Mouse (Mus musculus) intestine, embryonic 15.5 days (tissue): ENCODE measurements around the gene Vcpkmt. TPM values are rescaled to one million over a fixed set of nuclear protein-coding genes. Genes with fewer than 3 reads are reported as not detected.
A peak's percentile ranks its signal among the peaks of the same experiment; 100 is the strongest.
"Not testable (repeated sequence)": the region's sequence is repeated elsewhere in the genome, so short reads cannot be mapped to it uniquely, and the experiment has no call there.

Experiments used
- ATAC-seq: fragments of 200-750 bp; cut with Nextera tagmentation; 2 replicates; pipeline ENCODE4 v1.8.0; 2017; ENCODE audit warnings: moderate TSS enrichment, moderate library complexity
- H3K27ac ChIP-seq: fragments of 300-500 bp; sonication (generic); 2 replicates; pipeline ENCODE4 v1.5.1; 2015; ENCODE audit warnings: mild to moderate bottlenecking, inconsistent platforms
- H3K27me3 ChIP-seq: fragments of 300-500 bp; sonication (generic); replicated peaks from 2 replicates; pipeline ENCODE4 v1.6.1; 2015; ENCODE audit warnings: inconsistent platforms
- H3K36me3 ChIP-seq: fragments of 300-500 bp; sonication (generic); 2 replicates; pipeline ENCODE4 v1.6.1; 2015; ENCODE audit warnings: inconsistent platforms
- H3K4me1 ChIP-seq: fragments of 300-500 bp; sonication (generic); replicated peaks from 2 replicates; pipeline ENCODE4 v1.6.1; 2015; ENCODE audit warnings: inconsistent platforms
- H3K4me2 ChIP-seq: fragments of 300-500 bp; sonication (generic); replicated peaks from 2 replicates; pipeline ENCODE4 v1.6.1; 2015; ENCODE audit warnings: mild to moderate bottlenecking, inconsistent platforms
- H3K4me3 ChIP-seq: fragments of 300-500 bp; sonication (generic); replicated peaks from 2 replicates; pipeline ENCODE4 v1.5.1; 2015; ENCODE audit warnings: inconsistent platforms
- H3K9ac ChIP-seq: fragments of 300-500 bp; sonication (generic); 2 replicates; pipeline ENCODE4 v1.6.1; 2015; ENCODE audit warnings: inconsistent platforms
- H3K9me3 ChIP-seq: fragments of 300-500 bp; sonication (generic); 2 replicates; pipeline ENCODE4 v1.6.1; 2016; ENCODE audit warnings: inconsistent platforms
- WGBS: fragments of 180-500 bp; shearing (Covaris S2); methylation state at CpG from one replicate; pipeline ENCODE4 v1.1.7; 2015; 5-methylcytosine and 5-hydroxymethylcytosine counted together
- polyA plus RNA-seq: library from polyadenylated mRNA; unstranded; fragments of >200 nt; fragmentation: Nextera tagmentation; extraction: Ambion mirVana; gene quantifications from 2 replicates; pipeline ENCODE4 v1.2.1, GENCODE M21; 2015

Vcpkmt gene
- polyA plus RNA-seq, 1 experiment from 2014 or later = 26.7 TPM

GRCm38 (mm10) chr12:69568266-69568665, 14.6 kb downstream of the Vcpkmt start:
- H3K9me3 ChIP-seq = no peaks in the 10 kb centered on the region
- H3K9ac ChIP-seq = no peak overlapping the region
- no peak for ATAC-seq
- WGBS = 74% methylated on average over 3 of the region's 3 CpGs
- H3K27me3 ChIP-seq = no peaks in the 10 kb centered on the region
- H3K4me2 ChIP-seq = no peak overlapping the region
- H3K36me3 ChIP-seq = no peaks in the 10 kb centered on the region
- no peak overlapping the region for H3K4me3 ChIP-seq
- H3K4me1 ChIP-seq = no peaks in the 10 kb centered on the region
- no peak overlapping the region for H3K27ac ChIP-seq

GRCm38 (mm10) chr12:69561006-69561405, 21.8 kb downstream of the Vcpkmt start:
- H3K4me3 ChIP-seq, H3K9ac ChIP-seq, H3K36me3 ChIP-seq, H3K27ac ChIP-seq, H3K4me1 ChIP-seq, H3K27me3 ChIP-seq, H3K9me3 ChIP-seq, H3K4me2 ChIP-seq, ATAC-seq: not testable (repeated sequence)
- WGBS = 78% methylated on average over 6 of the region's 6 CpGs

GRCm38 (mm10) chr12:69556221-69556861, 26.5 kb downstream of the Vcpkmt start:
- H3K9ac ChIP-seq = no peak overlapping the region
- peak; percentile 86 for ATAC-seq
- WGBS = 54% methylated on average over 6 of the region's 6 CpGs

GRCm38 (mm10) chr12:69545456-69546178, 37.2 kb downstream of the Vcpkmt start:
- no peak overlapping the region for H3K4me3 ChIP-seq
- no peaks in the 10 kb centered on the region for H3K36me3 ChIP-seq
- no peak overlapping the region for H3K9ac ChIP-seq
- no peaks in the 10 kb centered on the region for H3K4me1 ChIP-seq
- ATAC-seq = no peak
- H3K4me2 ChIP-seq = no peak overlapping the region
- WGBS = 75% methylated on average over 12 of the region's 13 CpGs
- no peak overlapping the region for H3K27ac ChIP-seq
- H3K9me3 ChIP-seq = no peaks in the 10 kb centered on the region
- H3K27me3 ChIP-seq = no peaks in the 10 kb centered on the region

More at GRCm38 (mm10) chr12:69556221-69556861, 26.5 kb downstream of the Vcpkmt start:
- no peaks in the 10 kb centered on the region for H3K36me3 ChIP-seq
- H3K27me3 ChIP-seq = no peaks in the 10 kb centered on the region
- H3K4me2 ChIP-seq = no peak overlapping the region
- no peak overlapping the region for H3K27ac ChIP-seq
- H3K9me3 ChIP-seq = no peaks in the 10 kb centered on the region
- 0 out of 2 replicates have a peak, but pooled peaks cover 4% of the 10 kb centered on the region for H3K4me1 ChIP-seq
- no peak overlapping the region for H3K4me3 ChIP-seq

- Histone ChIP-seq H3K27ac (no peak overlapping the region), H3K27me3 (no peaks in the 10 kb centered on the region), H3K4me1 (no peaks in the 10 kb centered on the region), H3K36me3 (no peaks in the 10 kb centered on the region), H3K9me3 (no peaks in the 10 kb centered on the region), H3K4me3 (no peak overlapping the region), H3K9ac (no peak overlapping the region), H3K4me2 (no peak overlapping the region)
- WGBS = 87% methylated on average over 6 of the region's 6 CpGs
- no peak for ATAC-seq
Observed at GRCm38 (mm10) chr12:69544994-69545393, 37.8 kb downstream of the Vcpkmt start.

GRCm38 (mm10) chr12:69544562-69544961, 38.3 kb downstream of the Vcpkmt start:
- no peaks in the 10 kb centered on the region for H3K9me3 ChIP-seq
- no peak for ATAC-seq
- H3K27me3 ChIP-seq = no peaks in the 10 kb centered on the region
- no peak overlapping the region for H3K9ac ChIP-seq
- no peak overlapping the region for H3K4me3 ChIP-seq
- H3K4me1 ChIP-seq = no peaks in the 10 kb centered on the region
- H3K36me3 ChIP-seq = no peaks in the 10 kb centered on the region
- no peak overlapping the region for H3K27ac ChIP-seq
- 46% methylated on average over 2 of the region's 2 CpGs for WGBS
- no peak overlapping the region for H3K4me2 ChIP-seq

- H3K4me2 ChIP-seq = no peak overlapping the region
- no peaks in the 10 kb centered on the region for H3K9me3 ChIP-seq
- no peaks in the 10 kb centered on the region for H3K36me3 ChIP-seq
- WGBS = 92% methylated on average over 8 of the region's 8 CpGs
- no peak overlapping the region for H3K4me3 ChIP-seq
- H3K27me3 ChIP-seq = no peaks in the 10 kb centered on the region
- H3K4me1 ChIP-seq = peaks cover 18% of the 10 kb centered on the region
- H3K27ac ChIP-seq = no peak overlapping the region
- H3K9ac ChIP-seq = no peak overlapping the region
- no peak for ATAC-seq
Observed at GRCm38 (mm10) chr12:69542376-69542775, 40.5 kb downstream of the Vcpkmt start.

- H3K9me3 ChIP-seq = no peaks in the 10 kb centered on the region
- H3K4me2 ChIP-seq = no peak overlapping the region
- no peaks in the 10 kb centered on the region for H3K27me3 ChIP-seq
- H3K4me3 ChIP-seq = no peak overlapping the region
- no peak overlapping the region for H3K9ac ChIP-seq
- H3K36me3 ChIP-seq = no peaks in the 10 kb centered on the region
- 58% methylated on average over 8 of the region's 8 CpGs for WGBS
- no peak for ATAC-seq
- H3K4me1 ChIP-seq = peaks cover 18% of the 10 kb centered on the region
- no peak overlapping the region for H3K27ac ChIP-seq
Observed at GRCm38 (mm10) chr12:69541663-69542062, 41.2 kb downstream of the Vcpkmt start.

- no peak for ATAC-seq
- no peaks in the 10 kb centered on the region for H3K27me3 ChIP-seq
- H3K27ac ChIP-seq = no peak overlapping the region
- H3K4me2 ChIP-seq = no peak overlapping the region
- peaks cover 18% of the 10 kb centered on the region for H3K4me1 ChIP-seq
- H3K4me3 ChIP-seq = no peak overlapping the region
- WGBS = 54% methylated on average over 7 of the region's 7 CpGs
- H3K9me3 ChIP-seq = no peaks in the 10 kb centered on the region
- H3K36me3 ChIP-seq = no peaks in the 10 kb centered on the region
- no peak overlapping the region for H3K9ac ChIP-seq
Observed at GRCm38 (mm10) chr12:69539353-69539752, 43.5 kb downstream of the Vcpkmt start.

GRCm38 (mm10) chr12:69538362-69538950, 44.4 kb downstream of the Vcpkmt start:
- Histone ChIP-seq H3K27me3 (no peaks in the 10 kb centered on the region), H3K4me1 (peaks cover 18% of the 10 kb centered on the region), H3K9me3 (no peaks in the 10 kb centered on the region), H3K4me3 (no peak overlapping the region), H3K36me3 (no peaks in the 10 kb centered on the region), H3K9ac (0 out of 2 replicates have a peak overlapping the region, but pooled peaks have one; percentile 28), H3K27ac (peak overlapping the region; percentile 89), H3K4me2 (peak overlapping the region; percentile 70)
- ATAC-seq = no peak
- WGBS = 42% methylated on average over 4 of the region's 4 CpGs

GRCm38 (mm10) chr12:69537675-69538361, 45.0 kb downstream of the Vcpkmt start:
- no peaks in the 10 kb centered on the region for H3K27me3 ChIP-seq
- ATAC-seq = peak; percentile 73
- H3K9me3 ChIP-seq = no peaks in the 10 kb centered on the region
- H3K36me3 ChIP-seq = no peaks in the 10 kb centered on the region
- peaks cover 18% of the 10 kb centered on the region for H3K4me1 ChIP-seq
- H3K9ac ChIP-seq = peak overlapping the region; percentile 28; the same call in 1 of the 2 replicates
- peak overlapping the region; percentile 25 for H3K4me3 ChIP-seq
- peak overlapping the region; percentile 89 for H3K27ac ChIP-seq
- 11% methylated on average over 19 of the region's 19 CpGs for WGBS
- H3K4me2 ChIP-seq = peak overlapping the region; percentile 70

- ATAC-seq = peak; percentile 83
- no peaks in the 10 kb centered on the region for H3K27me3 ChIP-seq
- WGBS = 22% methylated on average over 10 of the region's 10 CpGs
- H3K4me1 ChIP-seq = peaks cover 18% of the 10 kb centered on the region
- H3K27ac ChIP-seq = peak overlapping the region; percentile 89
- peak overlapping the region; percentile 25; the same call in 1 of the 2 replicates for H3K4me3 ChIP-seq
- no peaks in the 10 kb centered on the region for H3K9me3 ChIP-seq
- H3K9ac ChIP-seq = peak overlapping the region; percentile 3; the same call in 1 of the 2 replicates
- H3K4me2 ChIP-seq = peak overlapping the region; percentile 70
- no peaks in the 10 kb centered on the region for H3K36me3 ChIP-seq
Observed at GRCm38 (mm10) chr12:69537243-69537674, 45.6 kb downstream of the Vcpkmt start.
